Mouse (Mus musculus) CH12.LX (cell line): ENCODE results near the gene Gm49387. TPM values are rescaled to one million over a fixed set of nuclear protein-coding genes. Genes with fewer than 3 reads are reported as not detected.

ENCODE experiments used
- DNase-seq: peaks from one replicate; pipeline ENCODE4 v3.0.0-alpha.2; 2013; ENCODE audit errors: extremely low read depth
- H3K27ac ChIP-seq: 2 replicates; pipeline ENCODE4 v1.5.1; 2012; ENCODE audit warnings: low read depth, mild to moderate bottlenecking, control low read depth, moderate library complexity; ENCODE audit not compliant: insufficient read depth
- H3K27me3 ChIP-seq: replicated peaks from 2 replicates; pipeline ENCODE3; 2012; ENCODE audit warnings: inconsistent platforms
- H3K36me3 ChIP-seq, 2 experiments: replicated peaks in 1 of 2; 2 replicates each; pipeline versions ENCODE3 to v1.6.1; 2012; ENCODE audit warnings: inconsistent platforms in 1 of 2, low read length in 1 of 2, mild to moderate bottlenecking in 1 of 2, mixed read lengths in 1 of 2, moderate library complexity in 1 of 2; ENCODE audit not compliant: control insufficient read depth in 1 of 2, insufficient read depth in 1 of 2
- H3K4me1 ChIP-seq, 2 experiments: 2 replicates each; pipeline ENCODE4 v1.6.1; 2012; ENCODE audit warnings: inconsistent platforms in 1 of 2, moderate library complexity in 1 of 2; ENCODE audit not compliant: insufficient read depth in 2 of 2, control insufficient read depth in 1 of 2
- H3K4me2 ChIP-seq: 2 replicates; pipeline ENCODE4 v1.6.1; 2012; ENCODE audit warnings: low read depth, mild to moderate bottlenecking, control low read depth; ENCODE audit not compliant: poor library complexity, insufficient read depth, severe bottlenecking
- H3K4me3 ChIP-seq, 3 experiments: fragments of 150-350 bp in 1 of 3; sonication (generic) in 1 of 3; replicated peaks in 1 of 3; 2 replicates each; pipeline versions ENCODE3 to v1.5.1; 2011 to 2012; ENCODE audit warnings: low read depth in 2 of 3, low read length in 2 of 3, mild to moderate bottlenecking in 2 of 3, moderate library complexity in 2 of 3, control low read depth in 1 of 3, improper control_type of control experiment in 1 of 3, inconsistent platforms in 1 of 3, mixed read lengths in 1 of 3; ENCODE audit not compliant: poor library complexity in 1 of 3
- H3K79me2 ChIP-seq: replicated peaks from 2 replicates; pipeline ENCODE4 v1.6.1; 2012; ENCODE audit warnings: mild to moderate bottlenecking, moderate library complexity; ENCODE audit not compliant: control insufficient read depth, poor library complexity, insufficient read depth, severe bottlenecking; ENCODE audit errors: extremely low read depth
- H3K9ac ChIP-seq: 2 replicates; pipeline ENCODE4 v1.6.1; 2012; ENCODE audit warnings: low read depth, mild to moderate bottlenecking, control low read depth, moderate library complexity; ENCODE audit not compliant: insufficient read depth
- H3K9me3 ChIP-seq: replicated peaks from 2 replicates; pipeline ENCODE3; 2012; ENCODE audit warnings: low read length, inconsistent platforms, mixed read lengths
- CHD2 ChIP-seq: IDR thresholded peaks from 2 replicates; pipeline ENCODE4 v1.6.1; 2011; ENCODE audit warnings: low read length, improper control_type of control experiment
- EP300 ChIP-seq: IDR thresholded peaks from 2 replicates; pipeline ENCODE4 v1.6.1; 2011; ENCODE audit warnings: low read length, improper control_type of control experiment
- ETS1 ChIP-seq: conservative IDR thresholded peaks from 2 replicates; pipeline ENCODE4 v1.6.1; 2012; ENCODE audit warnings: low read depth, mild to moderate bottlenecking, inconsistent platforms, low read length, improper control_type of control experiment, moderate library complexity
- IRF4 ChIP-seq: IDR thresholded peaks from 2 replicates; pipeline ENCODE4 v1.6.1; 2014; ENCODE audit warnings: low read depth, mild to moderate bottlenecking, inconsistent platforms, low read length, improper control_type of control experiment
- MAX ChIP-seq: IDR thresholded peaks from 2 replicates; pipeline ENCODE4 v1.6.1; 2011; ENCODE audit warnings: low read length, improper control_type of control experiment
- MEF2A ChIP-seq: IDR thresholded peaks from 2 replicates; pipeline ENCODE4 v1.6.1; 2014; ENCODE audit warnings: low read depth, mild to moderate bottlenecking, inconsistent platforms, low read length, improper control_type of control experiment, borderline replicate concordance
- MXI1 ChIP-seq: IDR thresholded peaks from 2 replicates; pipeline ENCODE4 v1.6.1; 2011; ENCODE audit warnings: mild to moderate bottlenecking, low read depth, low read length, improper control_type of control experiment
- NELFE ChIP-seq: IDR thresholded peaks from 2 replicates; pipeline ENCODE4 v1.6.1; 2011; ENCODE audit warnings: low read depth, low read length, improper control_type of control experiment
- POLR2A ChIP-seq: IDR thresholded peaks from 2 replicates; pipeline ENCODE4 v1.6.1; 2011; ENCODE audit warnings: low read depth, mild to moderate bottlenecking, improper control_type of control experiment, low read length
- RCOR1 ChIP-seq: conservative IDR thresholded peaks from 2 replicates; pipeline ENCODE4 v1.6.1; 2012; ENCODE audit warnings: low read depth, mild to moderate bottlenecking, inconsistent platforms, low read length, improper control_type of control experiment
- SMC3 ChIP-seq: IDR thresholded peaks from 2 replicates; pipeline ENCODE4 v1.6.1; 2011; ENCODE audit warnings: low read depth, low read length, improper control_type of control experiment
- TBP ChIP-seq: conservative IDR thresholded peaks from 2 replicates; pipeline ENCODE4 v1.6.1; 2011; ENCODE audit warnings: low read depth, low read length, improper control_type of control experiment
- USF2 ChIP-seq: conservative IDR thresholded peaks from 2 replicates; pipeline ENCODE4 v1.6.1; 2011; ENCODE audit warnings: low read depth, low read length, improper control_type of control experiment
- ZMIZ1 ChIP-seq: IDR thresholded peaks from 2 replicates; pipeline ENCODE4 v1.6.1; 2012; ENCODE audit warnings: low read depth, mild to moderate bottlenecking, inconsistent platforms, low read length, improper control_type of control experiment
- dilution Hi-C: fragments of 300-500 bp; cut with MboI; formaldehyde crosslinking; loops from 2 replicates; pipeline ENCODE4 v1.14.3; 2020; ENCODE audit warnings: low sequenced_read_pairs; ENCODE audit not compliant: extremely low pct_unique_long_range_greater_than_20kb, extremely low pct_ligation_motif_present
- in situ Hi-C: fragments of 300-500 bp; cut with MboI; formaldehyde crosslinking; loops from 3 replicates; pipeline ENCODE4 v1.14.3; 2019; ENCODE audit warnings: low sequenced_read_pairs, low pct_ligation_motif_present, low pct_unique_long_range_greater_than_20kb, mixed read lengths
- polyA plus RNA-seq: library from polyadenylated mRNA; unstranded; fragments of >175 nt; gene quantifications from 2 replicates; pipeline ENCODE4 v1.2.1, GENCODE M21; 2012; ENCODE audit warnings: low read depth; ENCODE audit not compliant: insufficient read length
- total RNA-seq, 2 experiments: library from RNA; depleted of rRNA; stranded (reverse); fragments of 300-350 nt in 1 of 2; fragments of >200 nt in 1 of 2; gene quantifications; 2 replicates each; pipeline ENCODE4 v1.2.3; 2012 to 2014

Gene Gm49387
- total and polyA plus RNA-seq, 3 experiments, result 0.71 TPM; not detected in 2

- Histone ChIP-seq H3K4me3 (no peak overlapping the region), H3K9me3 (no peaks in the 10 kb centered on the region), H3K9ac (no peak overlapping the region), H3K27ac (no peak overlapping the region), H3K79me2 (no peaks in the 10 kb centered on the region), H3K36me3 (peaks cover 0 to 4% of the 10 kb centered on the region in 2 experiments), H3K4me1 (peaks cover 7 to 17% of the 10 kb centered on the region in 2 experiments; a peak in 3 of 4 replicates), H3K27me3 (no peaks in the 10 kb centered on the region), H3K4me2 (no peak overlapping the region)
- in situ Hi-C loops, result no loop called here
- DNase-seq, result no peak
- TF ChIP-seq MXI1 (no peak), IRF4 (no peak)
- dilution Hi-C loops, result no loop called here
Measured at GRCm38 (mm10) chr14:31601908-31602615, 38.6 kb downstream of the Gm49387 start.

GRCm38 (mm10) chr14:31597446-31597845 is 43.2 kb downstream of the Gm49387 start:
- dilution Hi-C loops (no loop called here), in situ Hi-C loops (loop anchor here (5.0 kb wide), 1 partner anchor 70 kb away; no protein-coding TSS in a partner anchor)
- no peak for TF ChIP-seq MAX
- peak; percentile 48; the same call in 1 of the 2 replicates for TF ChIP-seq ETS1
- TF ChIP-seq MXI1, result 0 out of 2 replicates have a peak, but pooled peaks have one; percentile 23
- TF ChIP-seq CHD2, result no peak
- TF ChIP-seq USF2, result no peak
- no peak for TF ChIP-seq RCOR1
- TF ChIP-seq EP300, result peak; percentile 55
- TF ChIP-seq ZMIZ1, result 0 out of 2 replicates have a peak, but pooled peaks have one; percentile 43
- no peak for TF ChIP-seq SMC3
- no peak for TF ChIP-seq POLR2A
- TF ChIP-seq MEF2A, result 0 out of 2 replicates have a peak, but pooled peaks have one; percentile 21
- TF ChIP-seq IRF4, result peak; percentile 49
- Histone ChIP-seq H3K36me3 (no peaks in the 10 kb centered on the region), H3K9me3 (peaks cover 4% of the 10 kb centered on the region), H3K4me3 (no peak overlapping the region), H3K27me3 (no peaks in the 10 kb centered on the region), H3K79me2 (no peaks in the 10 kb centered on the region), H3K9ac (no peak overlapping the region), H3K27ac (peak overlapping the region; percentile 41; the same call in 1 of the 2 replicates), H3K4me2 (0 out of 2 replicates have a peak overlapping the region, but pooled peaks have one; percentile 3), H3K4me1 (peaks cover 22 to 50% of the 10 kb centered on the region in 2 experiments)
- DNase-seq, result peak; percentile 83

GRCm38 (mm10) chr14:31596408-31596807 is 44.3 kb downstream of the Gm49387 start:
- Histone ChIP-seq H3K36me3 (no peaks in the 10 kb centered on the region), H3K4me1 (peaks cover 22 to 50% of the 10 kb centered on the region in 2 experiments)
- dilution Hi-C loops (no loop called here), in situ Hi-C loops (loop anchor here (5.0 kb wide), 1 partner anchor 69 kb away; no protein-coding TSS in a partner anchor)
- TF ChIP-seq TBP (no peak), ETS1 (peak; percentile 52; the same call in 1 of the 2 replicates), NELFE (no peak), USF2 (no peak)
- TF ChIP-seq, all 38 proteins: peak for 1
- no peaks in the 10 kb centered on the region for H3K79me2 ChIP-seq
- H3K27me3 ChIP-seq, result no peaks in the 10 kb centered on the region
- DNase-seq, result peak; percentile 70
- H3K9ac ChIP-seq, result no peak overlapping the region
- H3K4me2 ChIP-seq, result no peak overlapping the region
- peaks cover 4% of the 10 kb centered on the region for H3K9me3 ChIP-seq
- peak overlapping the region; percentile 65 for H3K27ac ChIP-seq
- H3K4me3 ChIP-seq, result no peak overlapping the region
